Mouse (Mus musculus): ENCODE data around the gene Cdc5l. TPM values are rescaled to one million over a fixed set of nuclear protein-coding genes. Genes with fewer than 3 reads are reported as not detected.
"Not testable (repeated sequence)": the region's sequence is repeated elsewhere in the genome, so short reads cannot be mapped to it uniquely, and the experiment has no call there.

Gene Cdc5l
- polyA plus RNA-seq, 1 experiment from 2014 or later: 68.9 TPM

- peaks cover 91% of the 10 kb centered on the region for H3K36me3 ChIP-seq (replicated peaks)
- WGBS: 84% methylated on average over 2 of the region's 2 CpGs
- no peak overlapping the region for H3K27ac ChIP-seq (replicated peaks)
- H3K27me3 ChIP-seq (replicated peaks; ENCODE audit: low read depth, poor library complexity, severe bottlenecking): no peaks in the 10 kb centered on the region
- H3K4me3 ChIP-seq: no peak overlapping the region
- no peaks in the 10 kb centered on the region for H3K9me3 ChIP-seq
- DNase-seq (ENCODE audit: low spot score): no peak
- H3K4me1 ChIP-seq: no peaks in the 10 kb centered on the region
Measured at GRCm38 (mm10) chr17:45417387-45417786, 16.1 kb downstream of the Cdc5l start.

GRCm38 (mm10) chr17:45411617-45412016, 21.9 kb downstream of the Cdc5l start:
- H3K36me3 ChIP-seq (replicated peaks): peaks cover 100% of the 10 kb centered on the region

GRCm38 (mm10) chr17:45408719-45409118, 24.8 kb downstream of the Cdc5l start:
- H3K4me3 ChIP-seq: no peak overlapping the region
- peaks cover 100% of the 10 kb centered on the region for H3K36me3 ChIP-seq (replicated peaks)
- WGBS: 93% methylated on average over 2 of the region's 2 CpGs
- no peak overlapping the region for H3K27ac ChIP-seq (replicated peaks)
- no peaks in the 10 kb centered on the region for H3K9me3 ChIP-seq
- no peak for DNase-seq (ENCODE audit: low spot score)
- no peaks in the 10 kb centered on the region for H3K4me1 ChIP-seq
- H3K27me3 ChIP-seq (replicated peaks; ENCODE audit: low read depth, poor library complexity, severe bottlenecking): no peaks in the 10 kb centered on the region

More at GRCm38 (mm10) chr17:45411617-45412016, 21.9 kb downstream of the Cdc5l start:
- 82% methylated on average over 2 of the region's 2 CpGs for WGBS
- H3K4me1 ChIP-seq; H3K27me3 ChIP-seq (replicated peaks; ENCODE audit: low read depth, poor library complexity, severe bottlenecking); H3K9me3 ChIP-seq; H3K27ac ChIP-seq (replicated peaks); DNase-seq (ENCODE audit: low spot score); H3K4me3 ChIP-seq: not testable (repeated sequence)

- WGBS: 97% methylated on average over 10 of the region's 10 CpGs
- Histone ChIP-seq H3K4me3 (no peak overlapping the region), H3K4me1 (no peaks in the 10 kb centered on the region), H3K9me3 (no peaks in the 10 kb centered on the region), H3K36me3 (replicated peaks) (peaks cover 96% of the 10 kb centered on the region), H3K27me3 (replicated peaks; ENCODE audit: low read depth, poor library complexity, severe bottlenecking) (no peaks in the 10 kb centered on the region), H3K27ac (replicated peaks) (no peak overlapping the region)
- DNase-seq (ENCODE audit: low spot score): no peak
Measured at GRCm38 (mm10) chr17:45406281-45406680, 27.3 kb downstream of the Cdc5l start.

GRCm38 (mm10) chr17:45403207-45403606, 30.3 kb downstream of the Cdc5l start:
- Histone ChIP-seq H3K4me1 (no peaks in the 10 kb centered on the region), H3K27ac (replicated peaks) (no peak overlapping the region), H3K36me3 (replicated peaks) (peaks cover 92% of the 10 kb centered on the region), H3K9me3 (no peaks in the 10 kb centered on the region), H3K27me3 (replicated peaks; ENCODE audit: low read depth, poor library complexity, severe bottlenecking) (no peaks in the 10 kb centered on the region), H3K4me3 (no peak overlapping the region)
- 30% methylated on average over 3 of the region's 3 CpGs for WGBS
- peak; percentile 31 for DNase-seq (ENCODE audit: low spot score)

- 75% methylated on average over 3 of the region's 3 CpGs for WGBS
- Histone ChIP-seq H3K4me3 (no peak overlapping the region), H3K27ac (replicated peaks) (no peak overlapping the region), H3K36me3 (replicated peaks) (peaks cover 92% of the 10 kb centered on the region), H3K27me3 (replicated peaks; ENCODE audit: low read depth, poor library complexity, severe bottlenecking) (no peaks in the 10 kb centered on the region), H3K9me3 (no peaks in the 10 kb centered on the region), H3K4me1 (no peaks in the 10 kb centered on the region)
- DNase-seq (ENCODE audit: low spot score): no peak
Measured at GRCm38 (mm10) chr17:45402601-45403000, 30.9 kb downstream of the Cdc5l start.

- 98% methylated on average over 1 of the region's 1 CpGs for WGBS
- peaks cover 91% of the 10 kb centered on the region for H3K36me3 ChIP-seq (replicated peaks)
- no peak overlapping the region for H3K27ac ChIP-seq (replicated peaks)
- DNase-seq (ENCODE audit: low spot score): no peak
- no peaks in the 10 kb centered on the region for H3K27me3 ChIP-seq (replicated peaks; ENCODE audit: low read depth, poor library complexity, severe bottlenecking)
- H3K4me3 ChIP-seq: no peak overlapping the region
- no peaks in the 10 kb centered on the region for H3K4me1 ChIP-seq
- no peaks in the 10 kb centered on the region for H3K9me3 ChIP-seq
Measured at GRCm38 (mm10) chr17:45402126-45402525, 31.4 kb downstream of the Cdc5l start.

- no peak overlapping the region for H3K27ac ChIP-seq (replicated peaks)
- H3K4me1 ChIP-seq: no peaks in the 10 kb centered on the region
- no peak overlapping the region for H3K4me3 ChIP-seq
- peaks cover 83% of the 10 kb centered on the region for H3K36me3 ChIP-seq (replicated peaks)
- 93% methylated on average over 5 of the region's 5 CpGs for WGBS
- no peaks in the 10 kb centered on the region for H3K9me3 ChIP-seq
- DNase-seq (ENCODE audit: low spot score): no peak
- H3K27me3 ChIP-seq (replicated peaks; ENCODE audit: low read depth, poor library complexity, severe bottlenecking): no peaks in the 10 kb centered on the region
Measured at GRCm38 (mm10) chr17:45401126-45401905, 32.2 kb downstream of the Cdc5l start.

GRCm38 (mm10) chr17:45398021-45398420, 35.5 kb downstream of the Cdc5l start:
- Histone ChIP-seq H3K4me3 (no peak overlapping the region), H3K4me1 (0 out of 2 replicates have a peak, but pooled peaks cover 6% of the 10 kb centered on the region), H3K36me3 (replicated peaks) (peaks cover 74% of the 10 kb centered on the region), H3K27me3 (replicated peaks; ENCODE audit: low read depth, poor library complexity, severe bottlenecking) (no peaks in the 10 kb centered on the region), H3K27ac (replicated peaks) (no peak overlapping the region), H3K9me3 (no peaks in the 10 kb centered on the region)
- 95% methylated on average over 2 of the region's 2 CpGs for WGBS
- DNase-seq (ENCODE audit: low spot score): no peak

- Histone ChIP-seq H3K4me3 (no peak overlapping the region), H3K4me1 (0 out of 2 replicates have a peak, but pooled peaks cover 6% of the 10 kb centered on the region), H3K36me3 (replicated peaks) (peaks cover 74% of the 10 kb centered on the region), H3K27ac (replicated peaks) (no peak overlapping the region), H3K9me3 (no peaks in the 10 kb centered on the region), H3K27me3 (replicated peaks; ENCODE audit: low read depth, poor library complexity, severe bottlenecking) (no peaks in the 10 kb centered on the region)
- WGBS: 75% methylated on average over 3 of the region's 3 CpGs
- DNase-seq (ENCODE audit: low spot score): no peak
Measured at GRCm38 (mm10) chr17:45397541-45397940, 36.0 kb downstream of the Cdc5l start.

GRCm38 (mm10) chr17:45394612-45395011, 38.9 kb downstream of the Cdc5l start:
- H3K4me3 ChIP-seq: no peak overlapping the region
- no peaks in the 10 kb centered on the region for H3K9me3 ChIP-seq
- H3K27ac ChIP-seq (replicated peaks): no peak overlapping the region
- H3K36me3 ChIP-seq (replicated peaks): peaks cover 75% of the 10 kb centered on the region
- no peaks in the 10 kb centered on the region for H3K27me3 ChIP-seq (replicated peaks; ENCODE audit: low read depth, poor library complexity, severe bottlenecking)
- H3K4me1 ChIP-seq: 0 out of 2 replicates have a peak, but pooled peaks cover 6% of the 10 kb centered on the region
- no peak for DNase-seq (ENCODE audit: low spot score)
- WGBS: 72% methylated on average over 9 of the region's 9 CpGs

- no peaks in the 10 kb centered on the region for H3K27me3 ChIP-seq (replicated peaks; ENCODE audit: low read depth, poor library complexity, severe bottlenecking)
- peaks cover 74% of the 10 kb centered on the region for H3K36me3 ChIP-seq (replicated peaks)
- no peak for DNase-seq (ENCODE audit: low spot score)
- 89% methylated on average over 3 of the region's 3 CpGs for WGBS
- no peaks in the 10 kb centered on the region for H3K9me3 ChIP-seq
- H3K27ac ChIP-seq (replicated peaks): no peak overlapping the region
- H3K4me1 ChIP-seq: 0 out of 2 replicates have a peak, but pooled peaks cover 6% of the 10 kb centered on the region
- no peak overlapping the region for H3K4me3 ChIP-seq
Measured at GRCm38 (mm10) chr17:45393765-45394164, 39.8 kb downstream of the Cdc5l start.

GRCm38 (mm10) chr17:45389896-45390295, 43.6 kb downstream of the Cdc5l start:
- no peak for DNase-seq (ENCODE audit: low spot score)
- 92% methylated on average over 5 of the region's 5 CpGs for WGBS
- H3K36me3 ChIP-seq (replicated peaks): peaks cover 91% of the 10 kb centered on the region

More at GRCm38 (mm10) chr17:45389896-45390295, 43.6 kb downstream of the Cdc5l start:
- no peak overlapping the region for H3K27ac ChIP-seq (replicated peaks)
- no peak overlapping the region for H3K4me3 ChIP-seq
- H3K9me3 ChIP-seq: no peaks in the 10 kb centered on the region
- no peaks in the 10 kb centered on the region for H3K27me3 ChIP-seq (replicated peaks; ENCODE audit: low read depth, poor library complexity, severe bottlenecking)
- 0 out of 2 replicates have a peak, but pooled peaks cover 5% of the 10 kb centered on the region for H3K4me1 ChIP-seq

Measured in embryonic facial prominence, embryonic 10.5 days (tissue).